Mouse (Mus musculus) gastrocnemius, adult 8-10 months (tissue): ENCODE results near the gene Fxyd6. TPM values are rescaled to one million over a fixed set of nuclear protein-coding genes. Genes with fewer than 3 reads are reported as not detected.

Source experiments
- DNase-seq, 2 experiments: peaks; one replicate each; pipeline ENCODE4 v3.0.0; 2022; ENCODE audit warnings: low spot score in 2 of 2
- total RNA-seq, 4 experiments: library from RNA; stranded (reverse); gene quantifications; 2 replicates each; pipeline ENCODE4 v1.2.4; 2022

Fxyd6 gene
- total RNA-seq, 4 experiments from 2014 or later: 42.6 to 50.9 (median 47.3) TPM

DNA sequence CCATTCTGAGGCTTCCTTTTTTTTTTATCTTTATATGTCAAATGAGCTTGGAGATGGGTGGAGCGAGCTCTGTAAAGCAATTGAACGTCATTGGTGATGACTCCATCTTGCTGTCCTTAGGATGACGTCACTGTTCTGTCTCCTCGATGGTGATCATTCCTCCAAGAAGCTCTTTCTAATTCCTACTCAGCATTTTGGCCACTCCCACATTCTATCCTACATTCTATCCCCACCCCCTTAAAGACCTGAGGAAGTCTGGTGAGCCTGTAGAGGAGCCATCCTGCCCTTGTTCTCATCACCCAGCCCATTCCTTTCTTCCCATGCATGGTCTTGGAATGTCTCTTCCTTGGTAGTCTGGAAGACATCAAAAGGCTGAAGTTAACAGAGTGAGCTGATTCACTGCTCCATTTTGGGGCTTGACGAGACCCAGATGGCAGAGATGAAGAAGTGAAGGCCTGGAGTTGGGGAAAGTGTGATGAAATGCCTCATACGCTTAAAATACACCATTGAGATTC, 5.1 kb downstream of the Fxyd6 start:
- DNase-seq: no peak

DNA sequence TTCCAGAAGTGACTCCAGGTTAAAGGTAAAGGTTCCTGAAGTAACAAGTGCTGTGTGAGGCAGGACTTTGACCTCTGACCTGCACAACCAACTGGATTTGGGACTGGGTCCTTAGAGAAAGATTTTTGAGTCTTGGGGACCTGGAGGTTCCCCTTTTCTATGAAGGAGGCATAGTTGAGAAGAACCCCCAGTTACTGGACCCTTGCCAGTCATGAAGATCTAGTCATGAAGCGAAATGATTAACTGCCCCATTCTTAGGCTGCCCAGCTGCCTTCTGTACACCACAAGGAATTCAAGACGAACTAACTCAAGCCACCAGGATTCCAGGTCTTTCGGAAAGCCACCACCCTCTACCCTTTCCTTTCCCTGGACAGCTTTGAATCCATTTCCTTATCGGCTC, 6.4 kb downstream of the Fxyd6 start:
- DNase-seq: no peak

DNA sequence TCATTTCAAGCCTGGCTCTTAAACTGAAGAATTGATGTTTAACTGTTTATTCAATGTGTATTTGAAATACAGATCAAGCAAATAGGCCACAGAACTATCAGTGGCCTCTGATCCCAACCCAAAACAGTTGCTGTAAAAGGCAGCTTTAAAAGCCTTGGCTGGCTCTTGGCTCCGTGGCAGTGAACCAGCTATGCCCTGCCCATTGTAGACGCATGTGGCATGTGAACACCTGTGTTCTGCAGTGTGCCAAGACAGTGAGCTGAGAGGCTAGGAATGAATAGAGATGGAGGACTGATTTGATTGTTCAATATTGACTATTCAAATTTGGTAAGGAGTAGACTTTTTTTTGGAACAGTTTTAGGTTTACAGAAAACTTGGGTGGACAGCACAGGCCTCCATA, 6.9 kb downstream of the Fxyd6 start:
- DNase-seq: no peak

DNA sequence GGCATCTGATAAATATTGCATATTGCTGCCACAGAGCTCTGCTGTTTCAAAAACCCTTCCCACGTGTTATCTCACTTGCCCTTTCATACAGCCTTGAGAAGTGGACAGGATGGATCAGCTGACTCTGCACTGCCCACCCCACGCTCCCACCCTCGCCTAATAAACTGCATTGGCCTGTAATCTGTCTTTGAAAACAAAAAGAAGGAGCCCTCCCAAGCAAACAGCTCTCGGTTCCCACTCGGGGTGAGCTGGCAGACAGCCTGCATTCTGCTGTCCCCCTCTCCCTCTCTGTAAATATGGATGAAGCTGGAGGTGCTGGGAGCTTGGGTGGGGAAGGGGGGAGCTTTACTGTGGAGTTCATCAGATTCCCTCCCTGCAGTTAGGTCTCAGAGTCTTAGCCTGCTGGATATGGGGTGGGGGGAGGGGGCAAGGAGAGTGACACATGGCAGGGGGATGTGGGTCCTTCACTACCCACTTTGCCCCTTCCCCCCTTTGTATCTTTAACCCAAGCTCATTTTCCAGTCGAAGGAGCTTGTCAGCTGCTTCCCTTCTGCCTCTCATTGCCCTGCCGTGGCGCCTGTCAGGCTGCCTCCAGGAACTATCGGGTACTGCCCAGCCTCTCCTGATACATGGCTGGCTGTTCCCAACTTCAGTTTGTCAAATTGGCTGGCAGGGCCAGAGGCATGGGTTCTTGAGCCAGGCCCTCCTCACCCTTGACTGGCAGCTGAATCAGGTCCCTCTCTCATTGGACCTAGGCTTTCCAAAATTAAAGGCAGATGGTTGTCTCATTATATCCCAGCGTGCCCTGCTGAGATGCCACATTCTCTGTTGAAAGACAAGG, 10.6 kb downstream of the Fxyd6 start:
- DNase-seq: no peak

DNA sequence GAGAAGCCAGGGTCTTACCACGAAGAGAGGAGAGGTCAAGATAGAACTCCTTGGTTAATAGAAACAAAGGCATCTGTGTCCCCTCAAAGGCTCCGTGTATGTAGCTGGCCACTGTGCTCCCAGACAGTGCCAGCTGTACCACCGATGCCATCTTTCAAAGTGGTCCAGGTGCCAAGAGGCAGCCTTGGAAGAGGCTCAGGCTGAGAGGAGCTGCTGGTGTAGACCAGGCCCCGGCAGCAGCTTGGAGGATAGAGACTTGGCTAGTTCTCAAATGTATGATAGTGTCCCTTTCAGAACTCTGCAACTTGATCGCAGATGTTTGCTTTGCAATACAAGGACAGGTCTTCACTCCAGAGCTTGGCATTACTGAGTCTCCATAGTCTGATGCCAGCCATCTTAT, 12.4 kb downstream of the Fxyd6 start:
- no peak for DNase-seq

DNA sequence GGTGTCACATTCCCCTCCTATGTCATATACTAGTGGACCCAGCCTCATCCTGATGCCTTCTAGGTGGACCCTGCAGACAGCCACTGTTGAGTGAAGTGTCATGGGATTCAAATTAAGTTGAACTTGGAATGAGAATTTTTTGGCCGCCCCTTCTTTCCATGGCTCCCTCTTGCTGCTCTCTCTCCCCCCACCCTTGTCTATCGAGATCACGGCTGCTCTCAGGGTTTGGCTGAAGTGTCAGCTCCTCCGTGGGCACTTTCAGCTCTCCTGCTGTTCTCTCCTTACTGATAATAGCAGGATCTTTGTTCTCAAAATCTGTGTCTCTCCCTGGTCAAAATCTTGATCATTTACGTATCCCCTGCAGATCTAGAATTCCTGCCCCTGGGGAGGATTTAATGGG, 12.8 kb downstream of the Fxyd6 start:
- DNase-seq: no peak

DNA sequence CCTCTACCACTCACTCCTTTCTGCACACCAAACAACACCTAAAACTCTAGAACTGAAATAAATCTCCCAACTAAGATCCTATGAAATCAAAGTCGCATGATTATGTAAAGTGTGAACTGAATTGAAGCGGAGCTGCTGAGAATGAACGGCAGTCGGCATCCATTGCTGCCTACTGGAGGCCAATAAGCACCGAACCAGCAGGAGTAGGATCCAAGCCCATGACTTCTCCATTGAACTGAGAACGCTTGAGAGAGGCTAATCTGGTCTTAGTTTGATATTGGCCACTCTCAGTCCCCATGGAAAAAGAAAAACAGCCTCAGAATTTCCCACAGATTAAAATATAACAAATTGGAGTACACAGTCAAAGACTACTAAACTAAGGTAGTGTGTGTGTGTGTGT, 13.9 kb downstream of the Fxyd6 start:
- no peak for DNase-seq

DNA sequence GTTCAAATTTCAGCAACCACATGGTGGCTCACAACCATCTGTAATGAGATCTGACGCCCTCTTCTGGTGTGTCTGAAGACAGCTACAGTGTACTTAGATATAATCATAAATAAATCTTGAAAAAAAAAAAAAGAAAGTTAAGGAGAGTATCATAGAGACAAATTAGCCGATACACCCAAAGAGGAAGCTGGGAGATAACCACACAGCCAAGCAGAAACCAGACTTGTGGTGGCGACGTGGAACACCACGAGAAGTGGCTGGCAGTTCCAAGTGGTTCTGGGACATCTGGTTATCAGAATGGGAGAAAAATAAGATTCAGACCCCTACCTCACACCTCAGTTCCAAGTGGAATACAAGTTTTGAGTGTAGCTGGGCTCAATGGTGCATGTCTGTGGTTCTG, 16.7 kb downstream of the Fxyd6 start:
- DNase-seq: no peak

DNA sequence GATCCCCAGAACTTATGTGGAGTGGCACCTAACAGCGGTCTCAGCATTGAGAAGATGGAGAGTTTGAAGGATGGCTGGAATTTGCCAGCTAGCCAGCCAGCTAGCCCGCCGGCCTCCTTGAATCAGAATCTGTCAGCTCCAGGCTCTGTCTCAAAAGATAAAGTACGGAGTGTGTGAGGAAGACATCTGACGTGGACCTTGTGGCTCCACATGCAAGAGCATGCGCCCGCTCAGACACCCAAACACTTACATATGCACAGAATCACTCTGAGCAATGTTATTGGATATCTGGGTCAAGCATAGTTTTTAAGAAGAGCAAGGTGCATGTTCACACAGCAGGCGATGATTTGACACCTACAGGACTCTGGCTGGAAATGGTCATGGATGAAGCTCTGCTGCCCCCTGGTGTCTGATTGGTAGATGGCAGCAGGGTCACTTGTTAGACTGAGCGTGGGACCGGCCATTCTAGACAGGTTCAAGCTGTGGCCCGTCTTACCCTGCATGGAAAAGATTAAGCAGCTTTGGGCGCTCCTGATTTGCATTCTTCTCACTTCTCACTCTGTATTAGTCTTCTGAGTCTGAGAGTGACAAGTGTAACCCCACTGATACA, 18.5 kb downstream of the Fxyd6 start:
- DNase-seq: peak; percentile 79 to 82

DNA sequence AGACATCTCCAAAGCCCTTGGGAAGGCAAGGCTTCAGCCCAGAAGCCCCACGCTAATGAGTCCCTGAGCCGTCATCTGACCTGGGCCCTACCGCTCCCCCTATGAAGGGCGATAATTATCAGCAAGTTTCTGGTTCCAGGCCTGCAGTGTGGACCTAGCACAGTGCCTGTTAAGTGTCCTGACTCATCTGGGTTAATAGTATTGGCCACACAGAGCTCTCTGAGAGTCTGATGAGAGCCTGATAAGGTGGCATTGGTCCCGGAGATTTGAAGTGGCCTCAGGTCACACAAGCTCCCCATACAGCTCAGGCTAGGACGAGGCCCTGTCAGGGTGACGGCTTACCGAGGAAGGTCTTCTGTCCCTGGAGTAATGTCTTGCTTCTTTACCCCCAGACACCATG, 19.6 kb downstream of the Fxyd6 start:
- DNase-seq: no peak

DNA sequence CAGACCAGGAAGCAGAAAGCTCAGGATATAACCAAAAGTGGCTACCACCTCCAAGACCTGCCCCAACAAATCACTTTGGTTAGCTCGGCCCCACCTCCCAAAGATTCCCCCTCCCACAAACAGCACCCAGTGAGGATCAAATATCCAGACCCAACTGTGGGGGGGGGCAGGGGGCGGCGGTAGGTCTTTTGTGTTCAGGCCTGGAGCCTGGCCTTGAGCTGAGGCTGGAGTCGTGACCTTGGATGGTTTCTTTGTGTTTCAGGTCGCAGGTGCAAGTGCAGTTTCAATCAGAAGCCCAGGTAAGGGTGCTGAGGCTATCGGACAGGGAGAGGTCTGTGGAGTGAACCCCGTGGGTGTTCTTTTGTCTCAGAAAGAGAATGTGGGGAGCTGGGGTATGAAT, 21.3 kb downstream of the Fxyd6 start:
- no peak for DNase-seq

DNA sequence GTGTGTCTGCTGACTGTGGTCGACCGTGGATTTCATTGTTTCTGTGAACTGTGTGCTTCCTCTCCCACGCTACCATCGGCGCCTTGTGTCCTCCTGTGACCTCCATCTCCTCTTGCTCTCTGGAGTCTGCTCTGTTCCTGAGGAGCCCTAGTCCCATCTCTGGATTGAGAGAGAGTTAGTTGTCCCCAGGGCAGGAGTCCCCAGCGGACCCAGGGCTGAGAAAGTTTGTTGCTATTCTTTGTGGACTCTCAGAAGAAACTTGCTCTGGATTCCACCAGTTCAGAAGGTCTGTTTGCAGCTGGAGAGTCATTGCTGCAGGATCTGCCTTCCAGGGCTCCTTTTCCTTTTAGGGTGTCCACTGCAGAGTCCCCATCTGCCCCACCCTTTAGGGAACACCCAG, 25.2 kb downstream of the Fxyd6 start:
- no peak for DNase-seq

DNA sequence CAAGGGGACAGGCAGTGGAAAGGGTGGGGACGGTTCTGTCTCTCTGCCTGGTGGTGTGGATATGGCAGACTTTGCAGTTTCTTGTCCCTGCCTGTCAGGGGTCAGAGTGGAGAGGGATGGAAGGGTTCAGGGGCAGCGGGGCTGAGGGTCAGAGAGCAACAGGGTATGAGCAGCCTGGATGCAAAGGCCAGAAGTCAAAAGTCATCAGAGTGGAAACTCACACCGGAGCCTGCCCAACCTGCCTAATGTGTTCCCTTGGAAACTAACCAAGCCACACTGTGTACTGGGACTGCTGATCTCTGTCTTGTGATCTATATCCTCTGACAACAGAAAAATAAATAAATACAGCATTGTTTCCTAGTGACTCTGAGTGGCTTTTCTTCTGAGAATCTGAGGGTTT, 25.8 kb downstream of the Fxyd6 start:
- no peak for DNase-seq

DNA sequence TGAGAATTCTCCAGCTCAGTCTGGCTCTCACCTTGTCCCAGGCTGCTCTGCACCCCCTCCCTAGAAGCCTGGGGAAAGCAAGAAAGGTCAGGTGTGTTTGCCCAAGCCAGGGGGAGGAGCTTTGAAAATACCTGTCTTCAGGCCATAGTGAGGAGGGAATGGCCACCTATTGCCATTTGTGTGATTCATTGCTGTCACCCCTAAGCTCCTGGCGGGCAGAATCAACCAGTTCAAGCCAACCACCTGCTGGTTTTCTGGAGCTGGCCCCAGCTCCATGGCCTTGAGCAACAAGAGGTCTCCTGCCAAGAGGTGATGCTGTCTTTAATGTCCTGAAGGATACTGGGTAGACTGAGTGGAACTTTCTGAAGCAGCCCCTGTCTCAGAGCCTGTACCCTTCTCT, 28.4 kb downstream of the Fxyd6 start:
- peak in 1 of 2 experiments; percentile 23 for DNase-seq

DNA sequence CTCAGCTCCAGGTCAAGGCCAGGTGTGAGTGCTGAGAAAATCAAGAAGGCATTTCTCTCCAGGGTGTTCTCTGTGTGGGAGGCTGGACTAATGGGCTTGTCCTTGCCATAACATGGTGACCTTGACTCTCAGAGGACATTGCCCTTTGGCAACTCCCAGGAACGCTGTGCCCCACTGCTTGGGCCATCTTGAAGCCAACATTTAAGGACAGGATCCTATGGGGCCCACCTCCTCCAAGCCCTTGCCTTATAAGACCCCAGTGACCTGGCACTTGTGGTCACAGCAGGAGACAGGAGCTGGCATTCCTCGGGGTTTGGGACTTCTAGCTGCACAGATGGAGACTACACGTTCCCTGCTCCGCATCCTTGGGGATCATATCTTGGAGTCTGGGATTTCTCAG, 29.4 kb downstream of the Fxyd6 start, which contains the start of gene Fxyd2:
Gene Fxyd2, plus strand, starts transcription at position 236 of the 400 bp plus-strand sequence.
- no peak for DNase-seq

DNA sequence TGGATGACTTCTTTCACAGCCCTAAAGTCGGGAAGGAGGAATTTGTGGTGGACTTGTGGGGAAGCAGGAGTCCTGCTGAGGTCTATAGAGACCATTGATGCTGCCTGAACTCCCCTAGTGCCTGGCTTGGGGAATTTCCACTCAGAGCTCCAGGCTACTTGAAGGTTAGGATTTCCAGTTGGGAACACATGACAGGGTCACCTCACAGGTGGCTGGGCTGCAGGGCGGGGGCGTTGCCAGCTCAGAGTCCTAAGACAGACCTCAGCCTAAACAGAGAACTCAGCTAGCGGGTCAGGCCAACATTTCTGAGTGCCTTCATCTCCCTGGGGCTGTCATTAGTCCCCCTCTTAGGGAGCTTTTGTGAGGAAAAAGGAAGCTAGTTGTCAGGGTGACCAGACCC, 31.9 kb downstream of the Fxyd6 start:
- DNase-seq: no peak

DNA sequence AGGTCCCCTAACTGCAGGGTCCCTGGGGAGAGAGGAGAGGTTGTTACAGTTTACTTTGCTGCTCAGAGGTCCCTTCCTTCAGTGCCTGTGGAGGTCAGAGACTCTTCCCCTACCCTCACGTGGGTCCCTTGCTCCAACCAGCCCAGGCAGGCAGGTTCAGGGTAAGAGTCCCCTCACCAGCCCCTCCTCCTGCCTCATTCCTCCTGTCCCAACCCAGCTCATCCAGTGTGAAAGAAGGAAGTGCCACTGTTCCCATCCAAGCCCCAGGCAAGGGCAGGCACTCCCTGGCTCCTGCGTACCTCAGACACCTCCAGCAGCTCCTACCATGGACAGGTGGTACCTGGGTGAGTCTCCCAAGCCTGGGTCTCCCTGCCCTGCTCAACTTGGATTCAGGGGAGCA, 33.0 kb downstream of the Fxyd6 start:
- DNase-seq: no peak

DNA sequence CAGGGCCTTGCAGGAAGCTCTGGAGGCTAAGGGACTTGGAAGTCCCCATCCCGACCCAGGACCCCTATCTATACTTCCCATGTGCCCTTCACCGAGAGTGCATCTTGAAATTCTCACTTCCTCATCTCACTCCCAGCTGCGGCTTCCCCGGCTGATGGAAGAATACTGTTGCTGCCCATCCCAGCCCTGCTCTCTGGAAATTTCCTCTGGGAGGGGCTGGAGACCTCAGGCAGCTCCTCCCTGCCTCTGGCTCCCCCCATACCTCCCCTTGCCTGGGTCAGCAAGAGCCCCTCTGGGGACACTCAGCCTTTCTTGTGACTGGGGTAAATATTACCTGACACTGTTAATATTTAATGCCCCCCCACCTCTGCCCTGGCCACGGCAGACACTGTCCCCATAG, 35.7 kb downstream of the Fxyd6 start:
- no peak for DNase-seq

DNA sequence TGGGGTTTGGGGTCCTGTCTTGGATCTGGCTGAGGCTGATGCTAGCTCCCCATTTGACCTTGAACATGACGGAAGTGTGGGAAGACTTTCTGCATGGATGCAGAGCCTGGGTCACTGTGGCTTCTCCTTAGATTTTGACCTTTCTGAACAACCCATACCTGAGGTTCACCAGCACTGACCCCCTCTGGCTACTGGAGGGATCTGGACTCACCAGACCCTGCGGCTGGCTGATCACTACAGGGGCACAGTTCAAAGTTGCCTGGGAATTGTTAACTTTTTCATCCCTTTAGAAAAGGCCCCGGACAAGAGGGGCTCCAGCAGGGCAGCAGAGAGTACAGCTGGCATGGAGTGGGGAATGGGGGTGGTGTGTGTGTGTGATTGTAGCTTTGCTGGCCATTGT, 36.8 kb downstream of the Fxyd6 start:
- DNase-seq: no peak

DNA sequence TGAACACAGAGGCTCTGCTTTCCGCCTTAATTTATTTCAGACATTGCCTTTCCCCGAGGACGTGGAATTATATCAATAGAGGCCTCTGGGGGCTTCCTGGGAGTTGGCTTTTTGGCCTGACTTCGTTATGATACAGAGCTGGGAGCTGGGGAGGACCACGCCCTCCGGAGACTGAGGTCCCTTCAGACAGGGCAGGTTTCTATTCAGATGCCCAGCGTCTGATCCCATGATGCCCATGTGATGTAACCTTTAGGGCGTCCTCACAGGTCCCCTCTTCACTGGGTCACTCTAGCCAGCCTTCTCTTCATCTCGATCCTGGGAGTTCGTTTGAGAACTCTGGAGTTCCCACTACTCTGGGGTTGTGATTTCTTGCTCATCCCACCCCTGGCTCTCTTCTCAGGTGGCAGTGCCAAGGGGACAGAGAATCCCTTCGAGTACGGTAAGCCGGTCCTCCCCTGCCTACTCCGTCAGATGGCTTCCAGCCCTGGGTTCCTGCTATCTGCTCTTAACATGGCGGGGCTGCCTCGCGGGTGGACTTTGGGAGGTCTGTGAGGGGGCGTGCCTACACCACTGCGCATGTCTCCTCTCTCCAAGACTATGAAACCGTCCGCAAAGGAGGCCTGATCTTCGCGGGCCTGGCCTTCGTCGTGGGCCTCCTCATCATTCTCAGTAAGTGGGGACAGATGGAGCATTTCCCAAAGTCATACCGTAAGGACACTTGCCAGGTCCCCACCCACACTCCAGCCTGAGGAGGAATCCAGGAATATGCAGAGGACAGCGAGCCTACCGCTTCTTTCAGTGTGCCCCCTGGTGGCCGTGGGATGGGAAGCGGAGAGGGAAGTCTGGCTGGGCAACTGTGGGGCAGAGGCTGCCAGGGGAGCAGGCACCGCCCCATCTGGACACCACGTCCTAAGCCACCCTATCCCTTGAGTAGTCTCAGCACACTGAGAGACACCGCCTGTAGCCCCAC, 38.0 kb downstream of the Fxyd6 start:
- peak; percentile 63 to 72 for DNase-seq

DNA sequence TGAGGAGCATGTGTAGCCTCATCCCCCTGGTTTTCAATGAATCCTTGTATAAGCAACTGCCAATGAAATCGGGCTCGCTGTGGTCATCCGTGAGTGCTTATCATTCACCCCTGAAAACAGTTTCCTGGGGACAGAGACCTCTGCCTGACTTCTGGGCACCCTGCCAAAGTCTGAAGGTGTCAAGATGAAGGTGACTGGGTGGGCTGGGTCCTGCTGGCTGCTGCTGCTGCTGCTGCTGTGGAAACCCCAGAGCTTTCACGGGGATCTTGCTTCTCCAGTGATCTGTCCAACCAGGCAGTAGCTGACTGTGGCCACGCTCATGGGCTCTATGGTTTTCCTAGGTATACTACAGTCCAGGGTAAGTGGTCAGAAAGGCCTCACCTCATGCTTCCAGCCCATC, 40.2 kb downstream of the Fxyd6 start:
- DNase-seq: no peak

DNA sequence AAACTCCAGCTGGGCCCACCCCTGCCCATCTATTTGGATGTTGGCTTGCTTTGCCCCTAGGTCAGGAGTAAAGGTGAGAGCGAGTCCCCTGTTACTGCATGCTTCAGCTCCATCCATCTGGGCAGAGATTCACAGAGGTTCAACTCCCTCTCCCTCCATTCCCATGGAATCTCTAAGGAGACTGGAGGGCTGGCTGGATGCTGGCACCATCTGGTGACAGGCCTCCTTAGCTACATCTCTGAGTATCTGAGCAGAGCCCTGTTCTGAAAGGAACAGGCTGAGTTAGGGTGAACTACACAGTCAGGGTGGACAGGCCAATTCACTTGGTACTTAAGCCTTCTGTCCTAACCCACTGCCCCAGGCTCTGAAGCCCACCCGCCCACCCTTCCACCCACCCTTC, 40.6 kb downstream of the Fxyd6 start:
- no peak for DNase-seq
